10 mouse cellular contexts compared by ENCODE assay signal in genomic region chr11:59746614-59747013, GRCm38 (mm10). TPM values are rescaled to one million over a fixed set of nuclear protein-coding genes. Genes with fewer than 3 reads are reported as not detected.
DNase-seq lines count a peak whose midpoint lies in the region; ATAC-seq and TF ChIP-seq lines count a peak whose summit lies in the region.
"Had no signal": no experiment of that assay in that cellular context is flagged by ENCODE, and none has a peak within 500 bp of the region (broad histone marks: within the 10 kb centered on the region; RNA-seq: fewer than 3 reads in every experiment).

No protein-coding gene starts in this region.

- H3K9me3 ChIP-seq in heart, embryonic 11.5 days (replicated peaks; ENCODE audit: control insufficient read depth, low read length) = no peaks in the 10 kb centered on the region
- H3K9me3 ChIP-seq in embryonic facial prominence, embryonic 11.5 days (replicated peaks; ENCODE audit: control insufficient read depth, low read length) = no peaks in the 10 kb centered on the region
- no peaks in the 10 kb centered on the region for H3K9me3 ChIP-seq in liver, postnatal 0 days (ENCODE audit: low read length)
- no peaks in the 10 kb centered on the region for H3K9me3 ChIP-seq in stomach, postnatal 0 days (ENCODE audit: control insufficient read depth, low read length)
- H3K9me3 ChIP-seq: embryonic facial prominence, embryonic 13.5 days; liver, embryonic 15.5 days had no signal

- intact Hi-C loops in heart, postnatal 10 days (cut with DNase I) = loop anchor here (1.0 to 10.0 kb wide), 3 partner anchors 104 to 222 kb away; partner anchors contain the start of gene Zkscan17

- ATAC-seq in heart, embryonic 11.5 days (replicated peaks; ENCODE audit: insufficient number of reproducible peaks, low FRiP score, low TSS enrichment) = no peak
- no peak for ATAC-seq in embryonic facial prominence, embryonic 11.5 days (replicated peaks; ENCODE audit: insufficient number of reproducible peaks, low FRiP score, low TSS enrichment, low read depth)
- no peak for ATAC-seq in liver, postnatal 0 days
- 0 out of 2 replicates have a peak, but pooled peaks have one; percentile 49 for ATAC-seq in stomach, postnatal 0 days (ENCODE audit: low FRiP score, low TSS enrichment)

- no peak overlapping the region for H3K4me3 ChIP-seq in heart, embryonic 11.5 days (ENCODE audit: low read depth, low read length)
- no peak overlapping the region for H3K4me3 ChIP-seq in embryonic facial prominence, embryonic 11.5 days (ENCODE audit: low read depth, low read length)
- no peak overlapping the region for H3K4me3 ChIP-seq in liver, postnatal 0 days (ENCODE audit: low read depth, low read length)
- no peak overlapping the region for H3K4me3 ChIP-seq in stomach, postnatal 0 days (ENCODE audit: low read depth, low read length)
- H3K4me3 ChIP-seq: embryonic facial prominence, embryonic 13.5 days; liver, embryonic 15.5 days had no signal

- TF ChIP-seq EP300 in liver, postnatal 0 days (IDR thresholded peaks at IDR 0.05; ENCODE audit: low read depth) = no peak
- TF ChIP-seq EP300 in stomach, postnatal 0 days (optimal IDR thresholded peaks at IDR 0.05) = no peak

- DNase-seq in heart, postnatal 10 days = peak; percentile 65 to 75
- peak; percentile 74 for DNase-seq in 416B (ENCODE audit: low read depth)
- peak; percentile 38 for DNase-seq in MN1 (ENCODE audit: low spot score)
- DNase-seq in embryonic facial prominence, embryonic 11.5 days (ENCODE audit: low spot score) = peak; percentile 9
- peak; percentile 58 for DNase-seq in liver, postnatal 0 days
- DNase-seq in stomach, postnatal 0 days (ENCODE audit: low spot score) = peak; percentile 66
- no peak for DNase-seq in ovary, postnatal 36 days (ENCODE audit: low spot score)

- no peaks in the 10 kb centered on the region for H3K27me3 ChIP-seq in heart, embryonic 11.5 days (ENCODE audit: control insufficient read depth, insufficient read depth, low read length)
- H3K27me3 ChIP-seq in embryonic facial prominence, embryonic 11.5 days (ENCODE audit: control insufficient read depth, insufficient read depth, low read length) = no peaks in the 10 kb centered on the region
- no peaks in the 10 kb centered on the region for H3K27me3 ChIP-seq in liver, postnatal 0 days (ENCODE audit: insufficient read depth, low read length)
- no peaks in the 10 kb centered on the region for H3K27me3 ChIP-seq in stomach, postnatal 0 days (ENCODE audit: control insufficient read depth, insufficient read depth, low read length)
- H3K27me3 ChIP-seq: embryonic facial prominence, embryonic 13.5 days; liver, embryonic 15.5 days had no signal

- H3K27ac ChIP-seq in heart, embryonic 11.5 days (ENCODE audit: low read depth, low read length) = no peak overlapping the region
- no peak overlapping the region for H3K27ac ChIP-seq in embryonic facial prominence, embryonic 11.5 days (replicated peaks; ENCODE audit: low read depth, low read length)
- H3K27ac ChIP-seq in liver, postnatal 0 days (ENCODE audit: low read depth) = no peak overlapping the region
- no peak overlapping the region for H3K27ac ChIP-seq in stomach, postnatal 0 days (replicated peaks)
- H3K27ac ChIP-seq: embryonic facial prominence, embryonic 13.5 days; liver, embryonic 15.5 days had no signal

- H3K4me2 ChIP-seq in heart, embryonic 11.5 days = no peak overlapping the region
- no peak overlapping the region for H3K4me2 ChIP-seq in embryonic facial prominence, embryonic 11.5 days (ENCODE audit: low read depth, low read length)
- H3K4me2 ChIP-seq in liver, postnatal 0 days (ENCODE audit: low read depth, low read length) = no peak overlapping the region
- no peak overlapping the region for H3K4me2 ChIP-seq in stomach, postnatal 0 days (replicated peaks; ENCODE audit: low read depth)
- H3K4me2 ChIP-seq: embryonic facial prominence, embryonic 13.5 days; liver, embryonic 15.5 days had no signal

- WGBS in heart, embryonic 11.5 days (ENCODE audit: insufficient replicate concordance) = 93% methylated on average over 2 of the region's 2 CpGs
- WGBS in embryonic facial prominence, embryonic 11.5 days = 89% methylated on average over 2 of the region's 2 CpGs
- 81% methylated on average over 2 of the region's 2 CpGs for WGBS in liver, postnatal 0 days (ENCODE audit: insufficient replicate concordance)
- WGBS in stomach, postnatal 0 days = 77% methylated on average over 2 of the region's 2 CpGs

- peaks cover 34% of the 10 kb centered on the region for H3K36me3 ChIP-seq in heart, embryonic 11.5 days (ENCODE audit: control insufficient read depth, insufficient read depth, low read length)
- H3K36me3 ChIP-seq in embryonic facial prominence, embryonic 11.5 days (replicated peaks; ENCODE audit: control insufficient read depth, insufficient read depth, low read depth, low read length) = peaks cover 4% of the 10 kb centered on the region
- H3K36me3 ChIP-seq in liver, postnatal 0 days (replicated peaks; ENCODE audit: insufficient read depth, low read length) = peaks cover 47% of the 10 kb centered on the region
- H3K36me3 ChIP-seq in stomach, postnatal 0 days (ENCODE audit: control insufficient read depth, insufficient read depth, low read length) = peaks cover 44% of the 10 kb centered on the region

- no peak overlapping the region for H3K9ac ChIP-seq in heart, embryonic 11.5 days (ENCODE audit: low read depth, low read length)
- H3K9ac ChIP-seq in embryonic facial prominence, embryonic 11.5 days (replicated peaks; ENCODE audit: low read length) = no peak overlapping the region
- no peak overlapping the region for H3K9ac ChIP-seq in liver, postnatal 0 days (replicated peaks)
- H3K9ac ChIP-seq in stomach, postnatal 0 days (ENCODE audit: low read length) = no peak overlapping the region
- H3K9ac ChIP-seq: embryonic facial prominence, embryonic 13.5 days; liver, embryonic 15.5 days had no signal

- no peaks in the 10 kb centered on the region for H3K4me1 ChIP-seq in heart, embryonic 11.5 days (ENCODE audit: control insufficient read depth, insufficient read depth, low read length)
- no peaks in the 10 kb centered on the region for H3K4me1 ChIP-seq in embryonic facial prominence, embryonic 11.5 days (ENCODE audit: control insufficient read depth, insufficient read depth, low read length)
- H3K4me1 ChIP-seq in liver, postnatal 0 days (ENCODE audit: insufficient read depth) = no peaks in the 10 kb centered on the region
- no peaks in the 10 kb centered on the region for H3K4me1 ChIP-seq in stomach, postnatal 0 days (replicated peaks; ENCODE audit: control insufficient read depth, insufficient read depth)
- H3K4me1 ChIP-seq: embryonic facial prominence, embryonic 13.5 days; liver, embryonic 15.5 days had no signal

- TF ChIP-seq CTCF in liver, postnatal 0 days (IDR thresholded peaks at IDR 0.05; ENCODE audit: low read depth) = peak; percentile 75
- peak; percentile 89 for TF ChIP-seq CTCF in stomach, postnatal 0 days (IDR thresholded peaks at IDR 0.05; ENCODE audit: low read depth)

RNA-seq across cellular contexts. Expression of gene Pld6, which starts 40.8 kb away (rescaled TPM):
- total RNA-seq in heart, postnatal 10 days (2021) = 1 to 10 TPM in 1 of 2 experiments, under 1 TPM in 1; 0.82 to 1.9 TPM
- polyA plus RNA-seq in heart, embryonic 11.5 days (2014; fragmentation: Nextera tagmentation; extraction: Ambion mirVana) = 1.2 and 1.7 TPM in 2 replicates
- polyA plus RNA-seq in embryonic facial prominence, embryonic 11.5 days (2014; fragmentation: Nextera tagmentation; extraction: Ambion mirVana) = 1.2 and 1.4 TPM in 2 replicates
- 1.7 and 2.0 TPM in 2 replicates for polyA plus RNA-seq in liver, postnatal 0 days (2015; fragmentation: Nextera tagmentation; extraction: Ambion mirVana)
- 5.9 and 6.7 TPM in 2 replicates for polyA plus RNA-seq in stomach, postnatal 0 days (2015; fragmentation: Nextera tagmentation; extraction: Ambion mirVana)
